Mouse (Mus musculus) left cerebral cortex, adult 2 months (tissue): Measurements from ENCODE around the gene Pde4d. TPM values are rescaled to one million over a fixed set of nuclear protein-coding genes. Genes with fewer than 3 reads are reported as not detected.

Experiments
- DNase-seq, 2 experiments: peaks; one replicate each; pipeline ENCODE4 v3.0.0; 2021 to 2022; ENCODE audit warnings: low spot score in 2 of 2, mixed read lengths in 1 of 2; ENCODE audit errors: extremely low spot score in 1 of 2
- H3K27ac ChIP-seq: fragments of 200-600 bp; 2 replicates; pipeline ENCODE4 v1.8.1; 2022
- H3K4me3 ChIP-seq: fragments of 200-600 bp; 2 replicates; pipeline ENCODE4 v1.8.1; 2022
- CTCF ChIP-seq: fragments of 200-600 bp; IDR thresholded peaks from 2 replicates; pipeline ENCODE4 v1.8.1; 2022; ENCODE audit warnings: antibody characterized with exemption, mild to moderate bottlenecking, moderate library complexity
- intact Hi-C: fragments of 180-260 bp; cut with DNase I; formaldehyde crosslinking; loops from one replicate; pipeline ENCODE4 v1.15.1; 2025
- total RNA-seq, 2 experiments: library from RNA; stranded (reverse); gene quantifications; 2 replicates each; pipeline ENCODE4 v1.2.3; 2021

The Pde4d gene
- total RNA-seq, 2 experiments from 2014 or later = 116 to 121 TPM

GRCm38 (mm10) chr13:109822413-109823298 is 1372.9 kb downstream of the Pde4d start:
- peak overlapping the region; percentile 41 for H3K4me3 ChIP-seq
- intact Hi-C loops = loop anchor here (2.0 to 5.0 kb wide), 2 partner anchors 80 to 195 kb away; no protein-coding TSS in a partner anchor
- peak overlapping the region; percentile 90 for H3K27ac ChIP-seq
- TF ChIP-seq CTCF = no peak
- DNase-seq = peak; percentile 92

- peak overlapping the region; percentile 71; the same call in 1 of the 2 replicates for H3K27ac ChIP-seq
- intact Hi-C loops = loop anchor here (2.0 to 5.0 kb wide), 2 partner anchors 79 to 194 kb away; no protein-coding TSS in a partner anchor
- peak overlapping the region; percentile 3 for H3K4me3 ChIP-seq
- no peak for DNase-seq
- TF ChIP-seq CTCF = no peak
Measured at GRCm38 (mm10) chr13:109823307-109824031, 1373.7 kb downstream of the Pde4d start.

GRCm38 (mm10) chr13:109825891-109826290 is 1376.1 kb downstream of the Pde4d start:
- intact Hi-C loops = no loop called here
- no peak overlapping the region for H3K27ac ChIP-seq
- H3K4me3 ChIP-seq = no peak overlapping the region
- DNase-seq = no peak
- no peak for TF ChIP-seq CTCF

GRCm38 (mm10) chr13:109827341-109827740 is 1377.6 kb downstream of the Pde4d start:
- H3K4me3 ChIP-seq = no peak overlapping the region
- no peak for DNase-seq
- no peak overlapping the region for H3K27ac ChIP-seq
- no peak for TF ChIP-seq CTCF
- intact Hi-C loops = no loop called here

- Histone ChIP-seq H3K4me3 (no peak overlapping the region), H3K27ac (no peak overlapping the region)
- TF ChIP-seq CTCF = no peak
- no peak for DNase-seq
- intact Hi-C loops = no loop called here
Measured at GRCm38 (mm10) chr13:109827909-109828308, 1378.2 kb downstream of the Pde4d start.

GRCm38 (mm10) chr13:109829444-109829843 is 1379.7 kb downstream of the Pde4d start:
- Histone ChIP-seq H3K4me3 (no peak overlapping the region), H3K27ac (no peak overlapping the region)
- no peak for DNase-seq
- no peak for TF ChIP-seq CTCF
- intact Hi-C loops = no loop called here

- Histone ChIP-seq H3K4me3 (no peak overlapping the region), H3K27ac (no peak overlapping the region)
- no peak for DNase-seq
- no peak for TF ChIP-seq CTCF
- intact Hi-C loops = no loop called here
Measured at GRCm38 (mm10) chr13:109834935-109835334, 1385.2 kb downstream of the Pde4d start.

GRCm38 (mm10) chr13:109837453-109837852 is 1387.7 kb downstream of the Pde4d start:
- no peak for DNase-seq
- H3K4me3 ChIP-seq = no peak overlapping the region

GRCm38 (mm10) chr13:109837921-109838320 is 1388.2 kb downstream of the Pde4d start:
- no peak for DNase-seq
- Histone ChIP-seq H3K27ac (no peak overlapping the region), H3K4me3 (no peak overlapping the region)
- TF ChIP-seq CTCF = no peak
- intact Hi-C loops = no loop called here

More at GRCm38 (mm10) chr13:109837453-109837852, 1387.7 kb downstream of the Pde4d start:
- intact Hi-C loops = no loop called here
- no peak overlapping the region for H3K27ac ChIP-seq
- no peak for TF ChIP-seq CTCF

GRCm38 (mm10) chr13:109840251-109840650 is 1390.5 kb downstream of the Pde4d start:
- no peak overlapping the region for H3K4me3 ChIP-seq
- H3K27ac ChIP-seq = no peak overlapping the region
- intact Hi-C loops = no loop called here
- DNase-seq = no peak
- no peak for TF ChIP-seq CTCF

GRCm38 (mm10) chr13:109841140-109841822 is 1391.5 kb downstream of the Pde4d start:
- no peak for TF ChIP-seq CTCF
- intact Hi-C loops = no loop called here
- DNase-seq = no peak
- no peak overlapping the region for H3K4me3 ChIP-seq
- no peak overlapping the region for H3K27ac ChIP-seq
